ENCODE assay signal across 18 mouse cellular contexts in genomic region chr2:110287959-110288358, GRCm38 (mm10). TPM values are rescaled to one million over a fixed set of nuclear protein-coding genes. Genes with fewer than 3 reads are reported as not detected.
"Had no signal": no experiment of that assay in that cellular context is flagged by ENCODE, and none has a peak within 500 bp of the region (broad histone marks: within the 10 kb centered on the region; RNA-seq: fewer than 3 reads in every experiment).

No protein-coding gene starts in this region.

- H3K4me3 ChIP-seq: liver, embryonic 13.5 days; liver, embryonic 15.5 days; megakaryocyte, embryonic 14.5 days; midbrain, embryonic 13.5 days; midbrain, embryonic 15.5 days; neural tube, embryonic 12.5 days; stomach, embryonic 15.5 days had no signal

- H3K4me2 ChIP-seq: liver, embryonic 13.5 days; liver, embryonic 15.5 days; midbrain, embryonic 11.5 days; midbrain, embryonic 13.5 days; midbrain, embryonic 15.5 days; neural tube, embryonic 12.5 days; stomach, embryonic 15.5 days had no signal

- H3K4me1 ChIP-seq: liver, embryonic 13.5 days; liver, embryonic 15.5 days; megakaryocyte, embryonic 14.5 days; midbrain, embryonic 13.5 days; midbrain, embryonic 15.5 days; neural tube, embryonic 12.5 days; stomach, embryonic 15.5 days had no signal

- H3K9me3 ChIP-seq: liver, embryonic 13.5 days; liver, embryonic 15.5 days; midbrain, embryonic 13.5 days; midbrain, embryonic 15.5 days; neural tube, embryonic 12.5 days; stomach, embryonic 15.5 days had no signal

- H3K27me3 ChIP-seq: liver, embryonic 13.5 days; liver, embryonic 15.5 days; megakaryocyte, embryonic 14.5 days; midbrain, embryonic 13.5 days; midbrain, embryonic 15.5 days; neural tube, embryonic 12.5 days; stomach, embryonic 15.5 days had no signal

- H3K27ac ChIP-seq: liver, embryonic 13.5 days; liver, embryonic 15.5 days; macrophage; midbrain, embryonic 13.5 days; midbrain, embryonic 15.5 days; neural tube, embryonic 12.5 days; stomach, embryonic 15.5 days; stomach, postnatal 0 days had no signal

- ATAC-seq: liver, postnatal 0 days; midbrain, embryonic 13.5 days; midbrain, embryonic 15.5 days had no signal

- H3K36me3 ChIP-seq: liver, embryonic 13.5 days; liver, embryonic 15.5 days; midbrain, embryonic 13.5 days; midbrain, embryonic 15.5 days; neural tube, embryonic 12.5 days; stomach, embryonic 15.5 days had no signal

- H3K9ac ChIP-seq: liver, embryonic 13.5 days; liver, embryonic 15.5 days; liver, postnatal 0 days; midbrain, embryonic 13.5 days; midbrain, embryonic 15.5 days; neural tube, embryonic 12.5 days; stomach, embryonic 15.5 days had no signal

- DNase-seq: liver, embryonic 13.5 days; liver, postnatal 0 days; lung, adult 2 months; lung, postnatal 14 days; right cerebral cortex, postnatal 14 days; thymus, adult 2 months; thymus, postnatal 25 days; thymus, postnatal 4 days had no signal

RNA-seq across cellular contexts. Expression of gene Bbox1, which starts 26.4 kb away (rescaled TPM):
- polyA plus RNA-seq: macrophage; midbrain, embryonic 11.5 days; neural tube, embryonic 12.5 days; spleen, adult 2 months had no signal
